17 mouse cellular contexts compared by ENCODE assay signal in the genomic region with DNA sequence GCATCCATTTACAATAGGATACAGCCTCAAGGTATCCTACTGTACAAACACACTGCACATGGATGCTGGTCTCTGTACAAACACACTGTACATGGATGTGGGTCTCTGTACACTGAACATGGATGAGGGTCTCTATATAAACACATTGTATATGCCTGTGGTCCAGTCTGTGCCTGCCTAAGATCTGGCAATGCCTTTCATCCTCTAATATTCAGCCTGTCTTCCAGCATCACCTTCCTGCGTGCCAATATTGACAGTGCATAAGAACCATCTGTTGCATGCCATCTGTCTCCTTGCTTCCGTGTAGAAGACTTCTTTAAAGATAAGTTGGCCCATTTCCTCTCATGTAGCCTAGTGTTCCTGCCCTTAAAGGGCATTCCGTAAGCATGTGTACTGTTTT.
A peak's percentile ranks its signal among the peaks of the same experiment; 100 is the strongest.
DNase-seq lines count a peak whose midpoint lies in the region; ATAC-seq lines count a peak whose summit lies in the region.
"Had no signal": no experiment of that assay in that cellular context is flagged by ENCODE, and none has a peak within 500 bp of the region (broad histone marks: within the 10 kb centered on the region; RNA-seq: fewer than 3 reads in every experiment).

No protein-coding gene starts in this region.

- H3K4me2 ChIP-seq in hindbrain, embryonic 16.5 days (ENCODE audit: low read length), result no peak overlapping the region
- no peak overlapping the region for H3K4me2 ChIP-seq in hindbrain, embryonic 14.5 days (replicated peaks)
- H3K4me2 ChIP-seq: heart, embryonic 12.5 days; midbrain, embryonic 15.5 days had no signal

- H3K36me3 ChIP-seq in hindbrain, embryonic 16.5 days (ENCODE audit: control insufficient read depth, insufficient read depth, low read length), result no peaks in the 10 kb centered on the region
- H3K36me3 ChIP-seq in hindbrain, embryonic 14.5 days (replicated peaks; ENCODE audit: control insufficient read depth, insufficient read depth), result no peaks in the 10 kb centered on the region
- H3K36me3 ChIP-seq in heart, embryonic 10.5 days, result no peaks in the 10 kb centered on the region
- H3K36me3 ChIP-seq: heart, embryonic 12.5 days; midbrain, embryonic 15.5 days had no signal

- WGBS in hindbrain, embryonic 16.5 days, result 84% methylated on average over 3 of the region's 3 CpGs
- WGBS in hindbrain, embryonic 14.5 days, result 75% methylated on average over 3 of the region's 3 CpGs
- 76% methylated on average over 3 of the region's 3 CpGs for WGBS in heart, embryonic 10.5 days

- no peak for DNase-seq in hindbrain, embryonic 14.5 days (ENCODE audit: low spot score)
- peak; percentile 32 for DNase-seq in brain, embryonic 18.5 days (ENCODE audit: low read depth, low spot score)
- DNase-seq in cerebellum, adult 9-10 months, result peak; percentile 91
- peak; percentile 12 to 55 for DNase-seq in layer of hippocampus, adult 8-10 months (ENCODE audit: low spot score in 2 of 2)
- DNase-seq in heart, embryonic 10.5 days (ENCODE audit: low spot score), result no peak
- no peak for DNase-seq in B cell, adult 2 months
- DNase-seq: adrenal gland, postnatal 14 days; gastrocnemius, postnatal 36 days; heart, postnatal 36 days; kidney, adult 2 months; kidney, postnatal 14 days; lung, adult 2 months had no signal

- no peak overlapping the region for H3K4me3 ChIP-seq in hindbrain, embryonic 16.5 days (ENCODE audit: low read length)
- no peak overlapping the region for H3K4me3 ChIP-seq in hindbrain, embryonic 14.5 days (replicated peaks; ENCODE audit: low read length)
- H3K4me3 ChIP-seq in heart, embryonic 10.5 days, result no peak overlapping the region
- H3K4me3 ChIP-seq: heart, embryonic 12.5 days; midbrain, embryonic 15.5 days had no signal

- no peak overlapping the region for H3K9ac ChIP-seq in hindbrain, embryonic 16.5 days (ENCODE audit: low read depth, low read length)
- H3K9ac ChIP-seq in hindbrain, embryonic 14.5 days, result no peak overlapping the region
- H3K9ac ChIP-seq: heart, embryonic 12.5 days; midbrain, embryonic 15.5 days had no signal

- H3K27me3 ChIP-seq in hindbrain, embryonic 16.5 days (replicated peaks; ENCODE audit: control insufficient read depth, insufficient read depth, low read length), result no peaks in the 10 kb centered on the region; the same call in none of the 2 replicates
- peaks cover 45% of the 10 kb centered on the region for H3K27me3 ChIP-seq in hindbrain, embryonic 14.5 days (ENCODE audit: control insufficient read depth, insufficient read depth, low read length)
- H3K27me3 ChIP-seq in heart, embryonic 10.5 days (ENCODE audit: insufficient read depth, poor library complexity, severe bottlenecking), result no peaks in the 10 kb centered on the region
- H3K27me3 ChIP-seq: heart, embryonic 12.5 days; midbrain, embryonic 15.5 days had no signal

- peak; percentile 42; the same call in 1 of the 2 replicates for ATAC-seq in hindbrain, embryonic 16.5 days
- ATAC-seq in hindbrain, embryonic 14.5 days (ENCODE audit: low FRiP score), result no peak
- ATAC-seq: hindbrain, postnatal 0 days; midbrain, embryonic 15.5 days had no signal

- H3K9me3 ChIP-seq in hindbrain, embryonic 16.5 days (ENCODE audit: control insufficient read depth, low read length), result no peaks in the 10 kb centered on the region
- no peaks in the 10 kb centered on the region for H3K9me3 ChIP-seq in hindbrain, embryonic 14.5 days (ENCODE audit: control insufficient read depth, low read length)
- H3K9me3 ChIP-seq in heart, embryonic 10.5 days, result no peaks in the 10 kb centered on the region
- H3K9me3 ChIP-seq: heart, embryonic 12.5 days; midbrain, embryonic 15.5 days had no signal

- H3K27ac ChIP-seq in hindbrain, embryonic 16.5 days (ENCODE audit: low read depth, low read length), result no peak overlapping the region
- no peak overlapping the region for H3K27ac ChIP-seq in hindbrain, embryonic 14.5 days
- H3K27ac ChIP-seq in heart, embryonic 10.5 days, result no peak overlapping the region
- H3K27ac ChIP-seq: hindbrain, postnatal 0 days; macrophage; midbrain, embryonic 15.5 days had no signal

- H3K4me1 ChIP-seq in hindbrain, embryonic 16.5 days (ENCODE audit: control insufficient read depth, insufficient read depth, low read depth, low read length), result no peaks in the 10 kb centered on the region
- no peaks in the 10 kb centered on the region for H3K4me1 ChIP-seq in hindbrain, embryonic 14.5 days (replicated peaks; ENCODE audit: control insufficient read depth, insufficient read depth, low read length)
- H3K4me1 ChIP-seq in heart, embryonic 10.5 days, result no peaks in the 10 kb centered on the region
- H3K4me1 ChIP-seq: heart, embryonic 12.5 days; midbrain, embryonic 15.5 days had no signal

Comparison
In these comparisons a context has a peak if more than half of its experiments do, and no peak if none do; other contexts are left out.
1. DNase-seq: peak in brain, embryonic 18.5 days (single experiment), cerebellum, adult 9-10 months (single experiment) and layer of hippocampus, adult 8-10 months (2 of 2); none in hindbrain, embryonic 14.5 days (single experiment), heart, embryonic 10.5 days (single experiment) and B cell, adult 2 months (0 of 2).